Mouse (Mus musculus): ENCODE results near the gene Pycr1. TPM values are rescaled to one million over a fixed set of nuclear protein-coding genes. Genes with fewer than 3 reads are reported as not detected.
A peak's percentile ranks its signal among the peaks of the same experiment; 100 is the strongest.

Gene Pycr1
- total RNA-seq, 4 experiments from 2014 or later: 1.1 to 1.6 (median 1.3) TPM

DNA sequence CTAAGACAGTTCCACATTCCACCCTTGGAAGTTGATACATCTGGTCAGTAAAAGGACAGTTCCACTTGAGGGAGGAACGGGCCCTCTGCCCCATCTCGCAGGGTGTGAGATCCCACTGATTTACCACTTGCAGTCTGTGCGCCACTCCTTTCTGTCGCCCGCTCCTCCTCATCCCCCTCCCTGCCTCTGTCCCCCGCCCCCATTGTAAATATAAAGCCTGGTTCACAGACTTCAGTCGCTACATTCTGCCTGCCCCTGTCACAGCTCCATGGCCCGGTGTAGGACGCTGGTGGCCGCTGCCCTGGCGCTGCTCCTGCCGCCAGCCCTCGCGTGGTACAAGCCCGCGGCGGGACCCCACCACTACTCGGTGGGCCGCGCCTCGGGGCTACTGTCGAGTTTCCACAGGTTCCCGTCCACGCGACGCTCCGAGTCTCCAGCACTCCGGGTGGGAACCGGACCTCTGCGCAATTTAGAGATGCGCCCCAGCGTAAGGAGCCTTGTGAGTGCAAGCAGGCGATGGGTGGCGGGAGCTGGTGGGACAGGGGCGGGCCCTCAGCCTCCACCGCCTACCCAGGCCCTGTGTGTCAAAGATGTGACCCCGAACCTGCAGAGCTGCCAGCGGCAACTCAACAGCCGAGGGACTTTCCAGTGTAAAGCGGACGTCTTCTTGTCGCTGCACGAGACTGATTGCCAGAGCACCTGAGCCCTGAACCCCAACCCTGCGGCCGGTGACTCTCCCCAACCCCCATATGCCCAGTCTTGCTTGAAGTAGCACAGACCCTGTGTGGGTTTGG lies 35.1 kb downstream of the Pycr1 start, which contains the start of gene Npb:
Npb (plus strand) TSS at position 237 of the 794 bp plus-strand sequence.
- no peak for DNase-seq (ENCODE audit: low spot score in 2 of 2)

DNA sequence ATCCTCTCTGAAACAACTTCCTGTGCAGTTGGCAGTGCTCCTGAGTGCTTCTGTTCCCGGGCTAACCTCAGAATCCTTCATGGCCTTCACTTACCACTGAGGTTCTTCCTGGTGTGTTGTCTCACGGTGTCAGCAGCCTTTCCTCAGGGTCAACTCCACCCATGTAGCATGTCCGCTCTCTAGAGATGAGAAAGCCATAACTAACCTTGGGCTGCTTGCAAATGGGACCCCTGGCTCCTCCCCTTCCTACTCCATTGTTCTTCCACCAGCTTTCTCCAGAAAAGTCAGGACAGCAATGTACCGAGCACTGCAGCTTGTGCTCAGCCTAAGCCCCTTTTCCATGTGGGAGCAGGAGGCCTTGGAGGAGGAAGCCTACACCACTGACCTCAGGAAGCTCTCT lies 36.8 kb downstream of the Pycr1 start:
- no peak for DNase-seq (ENCODE audit: low spot score in 2 of 2)

- DNase-seq (ENCODE audit: low spot score in 2 of 2): no peak
These were observed 37.9 kb downstream of the Pycr1 start for GRCm38 (mm10) chr11:120605667-120606066.

- no peak for DNase-seq (ENCODE audit: low spot score in 2 of 2)
These were observed 40.0 kb downstream of the Pycr1 start for GRCm38 (mm10) chr11:120603545-120603944.

DNA sequence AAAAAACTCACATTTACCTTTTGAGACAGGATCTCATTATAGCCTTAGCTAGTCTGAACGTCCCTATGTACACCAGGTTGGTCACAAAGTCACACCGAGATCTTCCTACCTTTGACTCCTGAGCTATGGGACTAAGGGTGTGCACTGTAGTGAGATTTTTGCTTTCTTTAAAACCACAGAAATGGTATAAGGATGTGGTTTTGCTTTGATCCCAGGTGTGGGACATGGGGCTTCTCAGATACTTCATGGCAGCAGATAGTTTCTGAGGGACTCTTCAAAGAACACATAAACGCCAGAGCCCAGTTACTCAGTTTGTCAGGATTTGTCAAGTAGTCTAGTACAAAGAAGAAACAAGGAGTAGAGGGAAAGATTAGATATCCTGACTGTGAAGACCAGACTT lies 42.9 kb downstream of the Pycr1 start:
- DNase-seq (ENCODE audit: low spot score in 2 of 2): no peak

GRCm38 (mm10) chr11:120598990-120599549 lies 44.5 kb downstream of the Pycr1 start:
- no peak for DNase-seq (ENCODE audit: low spot score in 2 of 2)

DNA sequence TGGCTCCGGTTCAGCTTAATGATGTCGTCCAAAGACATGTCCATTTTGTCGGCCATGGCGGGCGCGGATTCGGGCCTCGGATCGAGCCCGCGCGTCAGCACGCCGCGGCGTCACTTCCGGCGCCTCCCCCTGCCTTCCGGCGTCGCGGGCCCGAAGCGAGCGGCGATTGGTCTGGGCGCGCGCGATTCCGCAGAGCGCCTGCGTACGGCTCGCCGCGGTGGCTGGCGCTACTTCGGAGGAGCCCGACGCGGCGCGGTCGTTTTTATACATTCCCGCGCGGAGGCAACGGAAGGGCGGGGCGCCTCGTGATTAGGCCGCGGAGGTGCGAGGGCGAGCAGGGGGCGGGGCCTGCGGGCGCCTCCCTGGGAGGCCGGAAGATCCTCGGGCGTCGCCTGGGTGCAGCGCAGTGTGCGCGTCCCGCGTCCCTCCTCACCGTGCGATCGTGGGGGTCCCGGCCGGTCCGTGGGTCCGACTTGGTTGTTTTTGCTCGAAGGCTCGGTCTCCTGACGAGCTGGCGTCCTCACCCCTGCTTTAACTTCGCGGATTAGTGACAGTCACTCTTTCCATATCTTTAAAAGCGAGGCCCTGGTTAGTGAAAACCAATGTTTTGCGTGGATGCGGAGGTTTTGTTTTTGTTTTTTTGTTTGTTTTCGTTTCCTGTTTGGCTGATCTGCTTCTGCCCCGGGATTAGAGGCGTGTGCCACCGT lies 45.1 kb downstream of the Pycr1 start, which contains the start of the genes Alyref and Anapc11:
Alyref (minus strand) TSS at position 83 of the 707 bp plus-strand sequence.
Anapc11 (plus strand) TSS at position 139 of the 707 bp plus-strand sequence.
- DNase-seq (ENCODE audit: low spot score in 2 of 2): peak; percentile 85 to 87

GRCm38 (mm10) chr11:120597240-120598235 lies 46.0 kb downstream of the Pycr1 start:
- no peak for DNase-seq (ENCODE audit: low spot score in 2 of 2)

DNA sequence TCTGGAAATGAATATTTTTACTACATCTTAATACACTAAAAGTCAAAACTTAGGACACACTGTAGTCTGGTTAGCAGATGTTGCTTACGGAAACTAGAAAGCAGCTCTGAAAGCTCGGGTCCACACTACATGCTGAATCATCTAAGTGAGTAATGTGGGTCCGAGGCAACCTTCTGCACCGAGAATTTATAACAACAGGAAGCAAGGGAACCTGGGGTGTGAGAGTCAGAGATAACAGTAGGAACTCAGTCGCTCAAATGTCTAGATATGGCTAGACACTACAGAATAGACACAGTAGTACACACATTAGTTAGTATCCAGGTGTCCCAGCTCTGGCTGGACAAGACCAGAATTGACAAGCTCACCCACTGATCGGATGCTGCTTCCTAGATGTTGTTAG lies 55.0 kb downstream of the Pycr1 start:
- DNase-seq (ENCODE audit: low spot score in 2 of 2): no peak

Small RNA genes lying within 50 kb of the gene (microRNA-seq; reads per million reads assigned to microRNA genes)
- 0.32 to 2.0 reads per million in 2 experiments for gene Mir6936

Other genes starting within 250 kb of the Pycr1 start
- gene Nploc4, start 206.1 kb downstream of the Pycr1 start, total RNA-seq (2022): 10 to 100 TPM; 62.8 to 68.5 (median 66.1) TPM
- gene Tspan10, start 201.1 kb downstream of the Pycr1 start, total RNA-seq (2022): 1 to 10 TPM in 1 of 4 experiments, not detected in 3; 2.4 TPM
- under 1 TPM in 3 of 4 experiments, not detected in 1; 0.38 to 0.91 (median 0.50) TPM for gene Pde6g, start 190.3 kb downstream of the Pycr1 start, total RNA-seq (2022)
- gene Oxld1, start 185.7 kb downstream of the Pycr1 start, total RNA-seq (2022): 10 to 100 TPM; 15.7 to 19.0 (median 17.2) TPM
- 10 to 100 TPM; 24.7 to 37.0 (median 27.4) TPM for gene Ccdc137, start 185.7 kb downstream of the Pycr1 start, total RNA-seq (2022)
- gene Arl16, start 176.2 kb downstream of the Pycr1 start, total RNA-seq (2022): 10 to 100 TPM; 46.9 to 50.6 (median 50.3) TPM
- 10 to 100 TPM; 63.7 to 66.0 (median 64.4) TPM for gene Mrpl12, start 159.2 kb downstream of the Pycr1 start, total RNA-seq (2022)
- 10 to 100 TPM; 22.9 to 28.6 (median 25.0) TPM for gene Slc25a10, start 151.9 kb downstream of the Pycr1 start, total RNA-seq (2022)
- under 1 TPM in 1 of 4 experiments, not detected in 3; 0.25 TPM for gene Gcgr, start 113.1 kb downstream of the Pycr1 start, total RNA-seq (2022)
- gene Mcrip1, start 94.0 kb downstream of the Pycr1 start, total RNA-seq (2022): 10 to 100 TPM; 61.1 to 68.7 (median 63.3) TPM
- not detected for gene Ppp1r27, start 92.6 kb downstream of the Pycr1 start, total RNA-seq (2022)
- 100 to 1,000 TPM; 119 to 147 (median 134) TPM for gene P4hb, start 70.5 kb downstream of the Pycr1 start, total RNA-seq (2022)
- 100 to 1,000 TPM; 268 to 314 (median 278) TPM for gene Arhgdia, start 62.1 kb downstream of the Pycr1 start, total RNA-seq (2022)
- gene Alyref, start 45.4 kb downstream of the Pycr1 start, total RNA-seq (2022): 10 to 100 TPM; 38.1 to 61.8 (median 52.9) TPM
- 10 to 100 TPM; 91.1 to 99.6 (median 93.6) TPM for gene Anapc11, start 45.3 kb downstream of the Pycr1 start, total RNA-seq (2022)
- gene Npb, start 35.3 kb downstream of the Pycr1 start, total RNA-seq (2022): 1 to 10 TPM in 3 of 4 experiments, not detected in 1; 1.3 to 2.7 (median 1.5) TPM
- 100 to 1,000 TPM; 142 to 164 (median 149) TPM for gene Pcyt2, start 25.8 kb downstream of the Pycr1 start, total RNA-seq (2022)
- gene Sirt7, start 18.5 kb downstream of the Pycr1 start, total RNA-seq (2022): 10 to 100 TPM; 43.5 to 49.9 (median 45.4) TPM
- gene Mafg, start 10.2 kb downstream of the Pycr1 start, total RNA-seq (2022): 10 to 100 TPM; 70.7 to 89.1 (median 77.4) TPM
- gene Myadml2, start 4.4 kb upstream of the Pycr1 start, total RNA-seq (2022): 1 to 10 TPM; 3.6 to 8.2 (median 6.0) TPM
- 1 to 10 TPM; 1.5 to 5.4 (median 5.2) TPM for gene Notum, start 17.4 kb upstream of the Pycr1 start, total RNA-seq (2022)
- 10 to 100 TPM; 53.0 to 61.0 (median 55.6) TPM for gene Aspscr1, start 29.2 kb upstream of the Pycr1 start, total RNA-seq (2022)
- 10 to 100 TPM; 12.9 to 22.1 (median 17.2) TPM for gene Cenpx, start 70.0 kb upstream of the Pycr1 start, total RNA-seq (2022)
- 10 to 100 TPM; 51.1 to 67.4 (median 65.7) TPM for gene Lrrc45, start 70.2 kb upstream of the Pycr1 start, total RNA-seq (2022)
- gene Rac3, start 77.7 kb upstream of the Pycr1 start, total RNA-seq (2022): 10 to 100 TPM; 33.5 to 43.1 (median 37.5) TPM
- gene Dcxr, start 83.5 kb upstream of the Pycr1 start, total RNA-seq (2022): 10 to 100 TPM in 3 of 4 experiments, 1 to 10 TPM in 1; 8.7 to 21.6 (median 14.5) TPM
- 1 to 10 TPM; 1.6 to 3.7 (median 2.5) TPM for gene Cbr2, start 88.3 kb upstream of the Pycr1 start, total RNA-seq (2022)
- gene Hmga1b, start 119.0 kb upstream of the Pycr1 start, total RNA-seq (2022): 10 to 100 TPM; 16.7 to 32.0 (median 24.2) TPM
- 10 to 100 TPM; 55.7 to 63.5 (median 61.8) TPM for gene Rfng, start 140.4 kb upstream of the Pycr1 start, total RNA-seq (2022)
- 100 to 1,000 TPM; 141 to 151 (median 144) TPM for gene Gps1, start 140.5 kb upstream of the Pycr1 start, total RNA-seq (2022)
- 10 to 100 TPM; 48.3 to 53.3 (median 49.9) TPM for gene Dus1l, start 152.6 kb upstream of the Pycr1 start, total RNA-seq (2022)
- 100 to 1,000 TPM; 187 to 227 (median 208) TPM for gene Fasn, start 180.8 kb upstream of the Pycr1 start, total RNA-seq (2022)